ENCODE assay signal across 8 mouse cellular contexts in genomic region chrX:70385276-70385961, GRCm38 (mm10). TPM values are rescaled to one million over a fixed set of nuclear protein-coding genes. Genes with fewer than 3 reads are reported as not detected.
DNase-seq lines count a peak whose midpoint lies in the region; ATAC-seq and TF ChIP-seq lines count a peak whose summit lies in the region.

TSS of gene 1110012L19Rik (plus strand) at chrX:70385877.

- TF ChIP-seq POLR2A in bone marrow macrophage, adult 2 months (IDR thresholded peaks at IDR 0.05; ENCODE audit: borderline replicate concordance, low read depth, low read length) = no peak
- TF ChIP-seq POLR2A in myocyte (IDR thresholded peaks at IDR 0.05; ENCODE audit: insufficient read length, low read depth) = peak; percentile 13

- no peak for TF ChIP-seq CTCF in bone marrow macrophage, adult 2 months (IDR thresholded peaks at IDR 0.05; ENCODE audit: low read depth, low read length)

- no peaks in the 10 kb centered on the region for H3K9me3 ChIP-seq in heart, embryonic 10.5 days
- H3K9me3 ChIP-seq in kidney, embryonic 15.5 days (replicated peaks) = no peaks in the 10 kb centered on the region

- H3K79me2 ChIP-seq in myocyte (ENCODE audit: control insufficient read depth, insufficient read depth) = no peaks in the 10 kb centered on the region

- peaks cover 3% of the 10 kb centered on the region for H3K4me1 ChIP-seq in bone marrow macrophage, adult 2 months (ENCODE audit: control insufficient read depth, insufficient read depth, low read length)
- H3K4me1 ChIP-seq in heart, embryonic 10.5 days = no peaks in the 10 kb centered on the region
- peaks cover 9% of the 10 kb centered on the region for H3K4me1 ChIP-seq in kidney, embryonic 15.5 days

- no peak within 1 kb of the TSS for H3ac ChIP-seq in myocyte (ENCODE audit: control insufficient read depth, insufficient read length)

- H3K9ac ChIP-seq in kidney, embryonic 15.5 days = peak within 1 kb of the TSS; percentile 51

- peak; percentile 98 for ATAC-seq in erythroblast, adult 5-6 weeks (replicated peaks; ENCODE audit: low FRiP score, poor library complexity, severe bottlenecking)
- peak; percentile 97 for ATAC-seq in kidney, embryonic 15.5 days (replicated peaks; ENCODE audit: low FRiP score)

- H3K4me2 ChIP-seq in kidney, embryonic 15.5 days = peak within 1 kb of the TSS; percentile 57
- H3K4me2 ChIP-seq in myocyte (ENCODE audit: low read depth) = peak within 1 kb of the TSS; percentile 77

- no peaks in the 10 kb centered on the region for H3K27me3 ChIP-seq in heart, embryonic 10.5 days (ENCODE audit: insufficient read depth, poor library complexity, severe bottlenecking)
- no peaks in the 10 kb centered on the region for H3K27me3 ChIP-seq in kidney, embryonic 15.5 days
- H3K27me3 ChIP-seq in myocyte (ENCODE audit: control insufficient read depth, insufficient read depth, insufficient read length) = peaks cover 4% of the 10 kb centered on the region
- no peaks in the 10 kb centered on the region for H3K27me3 ChIP-seq in splenic B cell, adult 2 months (ENCODE audit: control insufficient read depth, insufficient read depth, low read length, poor library complexity, severe bottlenecking)

- WGBS in heart, embryonic 10.5 days = 18% methylated on average over 22 of the region's 22 CpGs
- WGBS in kidney, embryonic 15.5 days = 18% methylated on average over 22 of the region's 22 CpGs

- peak within 1 kb of the TSS; percentile 74 for H3K4me3 ChIP-seq in bone marrow macrophage, adult 2 months (ENCODE audit: insufficient read depth, low read length)
- H3K4me3 ChIP-seq in heart, embryonic 10.5 days = peak within 1 kb of the TSS; percentile 64
- peak within 1 kb of the TSS; percentile 56 for H3K4me3 ChIP-seq in kidney, embryonic 15.5 days (replicated peaks)
- H3K4me3 ChIP-seq in myocyte = peak within 1 kb of the TSS; percentile 45

- H3K36me3 ChIP-seq in heart, embryonic 10.5 days = peaks cover 5% of the 10 kb centered on the region; the same call in 1 of the 2 replicates
- H3K36me3 ChIP-seq in kidney, embryonic 15.5 days = peaks cover 5% of the 10 kb centered on the region; the same call in 1 of the 2 replicates
- H3K36me3 ChIP-seq in myocyte (ENCODE audit: control insufficient read depth, insufficient read depth) = no peaks in the 10 kb centered on the region
- H3K36me3 ChIP-seq in splenic B cell, adult 2 months (ENCODE audit: control insufficient read depth, insufficient read depth, low read length, poor library complexity, severe bottlenecking) = no peaks in the 10 kb centered on the region

- peak; percentile 73 to 76 for DNase-seq in B cell, adult 2 months
- peak; percentile 89 for DNase-seq in heart, embryonic 10.5 days (ENCODE audit: low spot score)
- DNase-seq in liver = peak; percentile 70
- DNase-seq in splenic B cell, adult 2 months (ENCODE audit: low read depth, low spot score) = peak; percentile 85

- peak within 1 kb of the TSS; percentile 80 for H3K27ac ChIP-seq in bone marrow macrophage, adult 2 months (ENCODE audit: insufficient read depth, low read depth, low read length)
- H3K27ac ChIP-seq in heart, embryonic 10.5 days = peak within 1 kb of the TSS; percentile 79
- H3K27ac ChIP-seq in kidney, embryonic 15.5 days = peak within 1 kb of the TSS; percentile 87

TF ChIP-seq in myocyte, 11 proteins besides CTCF, POLR2A, EP300 and RAD21:
- TF ChIP-seq CEBPB (IDR thresholded peaks at IDR 0.05; ENCODE audit: insufficient read depth, poor library complexity, severe bottlenecking) (peak; percentile 66; the same call in 1 of the 2 replicates), TCF12 (IDR thresholded peaks at IDR 0.05; ENCODE audit: insufficient read depth, poor library complexity, severe bottlenecking) (no peak)
TF ChIP-seq in myocyte: peak in this region for 1.

RNA-seq across cellular contexts. Expression of gene 1110012L19Rik, which starts in this region (rescaled TPM):
- polyA plus RNA-seq in bone marrow macrophage, adult 2 months (2012; ENCODE audit: insufficient read depth, insufficient read length, missing spikeins) = 15.1 and 18.1 TPM in 2 replicates
- total RNA-seq in erythroblast, adult 5-6 weeks (2015; ENCODE audit: low replicate concordance) = 2.7 and 4.8 TPM in 2 replicates
- total RNA-seq in erythroblast, adult 5-6 weeks (2017; ENCODE audit: low replicate concordance) = 4.4 and 6.4 TPM in 2 replicates
- 26.1 and 27.2 TPM in 2 replicates for polyA plus RNA-seq in heart, embryonic 10.5 days (2016; fragmentation: Nextera tagmentation; extraction: Ambion mirVana)
- polyA plus RNA-seq in kidney, embryonic 15.5 days (2015; fragmentation: Nextera tagmentation; extraction: Ambion mirVana) = 31.7 and 36.4 TPM in 2 replicates
- 25.5 TPM for polyA plus RNA-seq in myocyte (2012; fragmentation: generic; extraction: Trizol)

Comparison
In these comparisons a context has a peak if more than half of its experiments do, and no peak if none do; other contexts are left out.
1. Peak in every context shown above with its lines: DNase-seq, ATAC-seq, H3K4me3 ChIP-seq and H3K27ac ChIP-seq.